Mouse (Mus musculus) cortical plate, adult 2 months (tissue): ENCODE measurements around the gene Gm28035. TPM values are rescaled to one million over a fixed set of nuclear protein-coding genes. Genes with fewer than 3 reads are reported as not detected.

Experiments
- H3K27ac ChIP-seq: fragments of 200-500 bp; 2 replicates; pipeline ENCODE4 v1.5.1; 2012; ENCODE audit warnings: low read length, control low read depth, inconsistent platforms; ENCODE audit not compliant: insufficient read depth
- H3K4me1 ChIP-seq: fragments of 200-500 bp; 2 replicates; pipeline ENCODE4 v1.6.1; 2011; ENCODE audit warnings: low read length; ENCODE audit not compliant: control insufficient read depth, insufficient read depth
- H3K4me3 ChIP-seq: fragments of 200-500 bp; 2 replicates; pipeline ENCODE4 v1.5.1; 2011; ENCODE audit warnings: mild to moderate bottlenecking, low read length, control low read depth; ENCODE audit not compliant: insufficient read depth
- CTCF ChIP-seq: fragments of 200-500 bp; IDR thresholded peaks from 2 replicates; pipeline ENCODE4 v1.5.1; 2011; ENCODE audit warnings: mild to moderate bottlenecking, control low read depth, low read length; ENCODE audit not compliant: insufficient read depth; ENCODE audit errors: extremely low read depth
- POLR2A ChIP-seq: fragments of 200-500 bp; IDR thresholded peaks from 2 replicates; pipeline ENCODE4 v1.6.1; 2011; ENCODE audit warnings: mild to moderate bottlenecking, low read length, control low read depth; ENCODE audit not compliant: insufficient read depth; ENCODE audit errors: extremely low read depth
- polyA plus RNA-seq: library from polyadenylated mRNA; depleted of rRNA; stranded (reverse); fragments of >200 nt; gene quantifications from 2 replicates; pipeline ENCODE4 v1.2.3, GENCODE M21; 2012

The Gm28035 gene
- polyA plus RNA-seq, 1 experiment = 18.5 TPM

DNA sequence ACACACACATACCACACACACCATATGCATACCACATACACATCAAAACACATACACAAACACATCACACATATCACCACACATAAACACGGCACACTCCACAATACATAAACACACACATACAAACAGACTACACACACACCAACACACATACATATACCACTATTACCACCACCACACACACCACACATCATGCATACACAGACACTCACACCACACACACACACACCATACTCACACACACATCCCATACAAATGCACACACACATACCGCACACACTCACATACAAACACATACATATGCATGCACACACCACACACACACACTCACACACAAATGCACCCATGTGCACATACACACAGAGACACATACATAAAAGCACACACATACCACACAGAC is 27.1 kb downstream of the Gm28035 start:
- 0 out of 2 replicates have a peak overlapping the region, but pooled peaks have one; percentile 91 for H3K27ac ChIP-seq
- H3K4me3 ChIP-seq = no peak overlapping the region
- TF ChIP-seq POLR2A (no peak), CTCF (no peak)
- H3K4me1 ChIP-seq = peaks cover 6% of the 10 kb centered on the region

DNA sequence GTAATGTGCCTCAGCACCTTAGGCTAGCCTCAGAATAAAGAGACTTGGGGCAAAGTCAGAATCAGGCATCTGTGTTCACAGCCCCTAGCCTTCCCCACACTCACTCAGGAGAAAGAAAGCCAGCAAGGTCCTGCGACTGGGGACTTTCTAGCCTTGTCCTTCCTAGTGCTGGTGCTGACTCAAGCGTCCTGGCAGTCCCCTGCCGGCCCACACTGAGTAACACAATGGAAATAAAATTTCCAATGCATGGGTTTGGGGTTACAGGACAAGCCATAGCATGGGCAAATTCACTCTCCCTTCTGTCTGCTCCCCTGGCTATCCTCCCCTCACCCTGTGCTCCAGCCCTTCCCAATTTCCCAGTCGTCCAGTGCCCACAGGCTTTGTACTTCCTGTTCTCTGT is 28.0 kb downstream of the Gm28035 start:
- Histone ChIP-seq H3K27ac (0 out of 2 replicates have a peak overlapping the region, but pooled peaks have one; percentile 41), H3K4me3 (no peak overlapping the region), H3K4me1 (peaks cover 4% of the 10 kb centered on the region; the same call in 1 of the 2 replicates)
- no peak for TF ChIP-seq POLR2A
- no peak for TF ChIP-seq CTCF

DNA sequence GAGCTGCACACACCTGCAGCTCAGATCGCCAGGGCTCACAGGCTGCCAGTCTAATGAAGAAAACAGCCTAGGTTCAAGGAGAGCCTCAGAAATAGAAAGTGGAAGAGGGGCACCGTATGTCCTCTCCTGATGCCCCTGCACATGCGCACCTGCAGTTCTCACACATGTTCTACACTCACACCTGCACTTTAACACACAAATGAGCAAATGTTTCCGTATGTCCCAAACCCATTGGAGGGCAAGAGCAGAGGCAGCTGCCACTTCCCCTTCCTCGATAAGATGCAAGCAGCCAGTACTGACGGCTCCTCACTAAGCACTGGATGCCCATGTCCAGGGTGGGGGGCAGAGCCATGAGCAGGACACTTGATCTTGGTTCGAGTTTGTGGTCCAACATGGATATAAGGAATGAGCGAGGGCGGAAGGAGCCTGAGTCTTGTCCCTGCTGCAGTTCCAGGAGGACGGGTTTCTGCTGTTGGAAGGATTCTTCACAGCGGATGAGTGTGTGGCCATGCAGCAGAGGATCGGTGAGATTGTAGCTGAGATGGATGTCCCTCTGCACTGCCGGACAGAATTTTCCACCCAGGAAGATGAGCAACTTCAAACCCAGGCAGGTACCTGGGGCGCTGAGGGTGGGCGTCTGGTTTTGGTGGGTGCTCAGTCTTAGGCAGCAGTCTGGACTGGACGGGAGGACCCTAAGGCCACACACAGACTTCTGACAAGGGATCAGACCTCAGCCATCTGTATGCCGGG is 29.0 kb downstream of the Gm28035 start:
- Histone ChIP-seq H3K4me1 (peaks cover 4% of the 10 kb centered on the region; the same call in 1 of the 2 replicates), H3K27ac (peak overlapping the region; percentile 29), H3K4me3 (no peak overlapping the region)
- no peak for TF ChIP-seq CTCF
- no peak for TF ChIP-seq POLR2A

DNA sequence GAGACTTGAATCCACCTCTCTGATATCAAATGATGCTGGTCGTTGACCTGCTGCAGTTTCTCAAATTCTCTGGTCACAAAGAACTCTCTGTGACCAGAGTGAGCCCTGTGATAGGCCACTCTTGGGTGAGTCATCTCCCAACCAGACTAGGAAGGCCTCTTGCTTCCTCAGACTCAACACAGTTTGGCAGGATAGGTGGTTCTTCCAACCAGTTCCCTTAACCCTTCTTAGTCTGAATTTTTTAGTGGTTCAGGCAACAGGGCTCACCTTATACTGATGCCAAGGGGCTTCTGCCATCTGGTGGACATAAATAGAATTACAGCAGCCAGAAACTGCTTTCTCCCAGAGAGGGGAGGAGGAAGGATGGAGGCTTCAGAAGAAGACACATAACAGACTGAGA is 29.8 kb downstream of the Gm28035 start:
- Histone ChIP-seq H3K27ac (no peak overlapping the region), H3K4me3 (no peak overlapping the region), H3K4me1 (peaks cover 2% of the 10 kb centered on the region; the same call in 1 of the 2 replicates)
- TF ChIP-seq POLR2A (no peak), CTCF (peak; percentile 79)

DNA sequence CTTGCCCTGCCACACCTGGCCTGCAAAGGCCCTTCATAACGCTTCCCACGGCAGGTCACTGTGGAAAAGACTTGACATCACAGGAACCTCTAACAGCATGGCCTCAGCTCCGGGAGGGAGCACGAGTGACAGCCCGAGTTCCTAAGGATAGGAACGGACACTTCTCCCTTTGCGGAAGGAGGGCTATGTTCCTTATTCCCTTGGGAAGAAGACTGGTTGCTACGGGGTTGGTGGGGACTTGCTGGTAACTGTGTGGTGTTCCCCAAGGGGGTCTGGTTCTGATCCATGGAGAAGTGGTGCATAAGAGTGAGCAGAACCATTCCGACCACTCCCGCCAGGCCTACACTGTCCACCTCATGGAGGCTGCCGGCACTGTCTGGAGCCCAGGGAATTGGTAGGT is 40.4 kb downstream of the Gm28035 start, which contains the start of gene Gm28038:
TSS of gene Gm28038 (plus strand) at position 301 of the 400 bp plus-strand sequence.
- peaks cover 4% of the 10 kb centered on the region; the same call in 1 of the 2 replicates for H3K4me1 ChIP-seq
- TF ChIP-seq POLR2A (no peak), CTCF (no peak)
- no peak within 1 kb of the TSS for H3K27ac ChIP-seq
- H3K4me3 ChIP-seq = no peak within 1 kb of the TSS

DNA sequence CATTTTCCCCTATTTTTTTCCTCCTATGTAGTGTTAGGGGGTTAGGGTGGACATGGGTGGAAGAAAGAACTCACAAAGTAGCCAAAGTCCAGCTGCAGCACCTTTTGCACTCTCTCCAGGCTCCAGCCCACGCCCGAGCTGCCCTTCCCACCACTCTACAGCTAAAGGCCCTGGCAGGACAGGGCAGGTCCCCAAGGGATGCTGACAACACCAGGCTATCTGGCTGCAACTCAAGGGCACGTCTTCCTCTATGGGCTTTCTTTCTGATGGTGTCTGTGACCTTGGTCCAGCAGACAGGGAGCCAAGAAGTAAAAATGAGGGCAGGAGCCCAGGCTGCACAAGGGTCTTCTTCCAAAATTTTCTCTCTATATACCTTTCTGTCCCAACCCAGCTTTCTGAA is 41.3 kb downstream of the Gm28035 start:
- Histone ChIP-seq H3K4me1 (peaks cover 4% of the 10 kb centered on the region; the same call in 1 of the 2 replicates), H3K4me3 (no peak overlapping the region)
- TF ChIP-seq CTCF = no peak
- TF ChIP-seq POLR2A = no peak

DNA sequence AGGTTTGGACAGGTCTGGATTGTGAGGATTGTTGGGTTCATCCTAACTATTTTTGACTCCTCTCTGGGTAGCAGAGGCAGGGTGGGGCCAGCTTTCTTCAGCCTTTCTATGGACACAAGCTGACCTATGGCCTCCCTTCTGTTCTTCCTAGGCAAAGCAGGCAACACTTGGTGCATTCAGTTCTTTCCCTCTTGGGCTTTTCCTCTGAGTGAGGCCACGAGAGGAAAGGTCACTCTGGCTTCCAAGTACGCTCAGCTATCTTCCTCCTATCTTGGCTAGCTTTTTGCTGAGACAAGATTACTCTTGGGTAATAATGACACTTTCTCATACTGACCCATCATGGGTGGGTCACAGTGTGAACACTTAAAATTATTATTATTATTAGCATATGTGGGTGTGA is 42.8 kb downstream of the Gm28035 start:
- no peak for TF ChIP-seq POLR2A
- TF ChIP-seq CTCF = no peak
- Histone ChIP-seq H3K4me1 (peaks cover 4% of the 10 kb centered on the region; the same call in 1 of the 2 replicates), H3K4me3 (no peak overlapping the region), H3K27ac (no peak overlapping the region)

More for the DNA sequence above, 41.3 kb downstream of the Gm28035 start:
- H3K27ac ChIP-seq = no peak overlapping the region

DNA sequence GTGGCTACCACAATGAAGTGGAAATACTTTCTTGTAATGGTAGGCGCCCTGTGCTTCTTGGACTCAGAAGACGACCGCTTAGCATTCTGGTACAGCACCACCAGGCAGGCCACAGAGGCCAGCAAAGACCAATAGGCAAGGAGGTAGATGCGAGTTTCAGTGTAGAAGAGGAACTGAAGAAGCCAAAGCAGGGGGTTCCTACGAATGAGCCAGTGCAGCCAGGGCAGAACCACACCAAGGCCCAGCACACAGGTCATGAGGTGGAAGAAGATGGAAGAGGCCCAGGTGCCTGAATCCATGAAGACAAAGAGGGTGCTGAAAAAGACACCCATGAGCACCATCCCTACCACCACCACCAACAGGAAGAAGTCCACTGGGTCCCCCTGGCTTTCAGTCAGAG is 44.6 kb downstream of the Gm28035 start:
- Histone ChIP-seq H3K4me3 (peak overlapping the region; percentile 83; the same call in 1 of the 2 replicates), H3K27ac (no peak overlapping the region), H3K4me1 (peaks cover 4% of the 10 kb centered on the region; the same call in 1 of the 2 replicates)
- TF ChIP-seq POLR2A = no peak
- TF ChIP-seq CTCF = no peak

DNA sequence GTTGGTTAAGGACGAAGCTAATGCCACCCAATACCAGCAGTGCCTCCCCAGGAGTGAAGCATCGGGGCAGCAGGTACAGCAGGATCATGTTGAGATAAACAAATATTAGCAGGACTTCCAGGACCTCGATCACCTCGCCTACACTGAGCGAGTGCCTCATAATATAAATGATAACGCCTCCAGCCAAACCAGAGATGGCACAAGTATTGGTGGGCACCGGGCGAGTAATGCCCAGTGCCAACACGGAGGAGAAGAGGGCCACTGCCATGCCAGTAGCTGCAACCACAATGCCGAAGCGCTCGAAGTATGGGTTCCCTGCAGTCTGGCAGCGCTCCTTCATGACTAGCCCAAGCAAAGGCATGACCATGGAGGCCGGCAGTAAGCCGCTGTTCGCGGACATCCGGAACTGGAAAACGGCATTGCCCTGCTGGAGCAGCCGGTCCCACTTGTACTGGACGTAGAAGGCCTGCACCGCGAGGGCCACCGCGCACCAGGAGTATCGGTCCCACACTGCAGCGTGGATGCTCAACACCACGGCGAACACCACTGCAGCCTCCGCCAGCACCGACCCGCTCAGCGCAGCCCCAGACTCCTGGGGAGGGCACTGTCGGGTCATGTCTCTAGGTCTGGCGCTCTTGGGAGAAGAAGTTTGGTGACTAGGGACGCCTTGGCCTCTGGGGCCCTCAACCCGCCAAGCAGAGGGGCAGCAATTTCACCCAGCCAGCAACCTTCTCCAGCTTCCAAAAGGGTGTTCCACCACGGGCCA is 45.2 kb downstream of the Gm28035 start:
- Histone ChIP-seq H3K27ac (no peak overlapping the region), H3K4me3 (peak overlapping the region; percentile 83), H3K4me1 (peaks cover 4% of the 10 kb centered on the region; the same call in 1 of the 2 replicates)
- TF ChIP-seq POLR2A (no peak), CTCF (no peak)
